Mouse (Mus musculus) hindbrain, embryonic 15.5 days (tissue): ENCODE measurements around the gene Cfb. TPM values are rescaled to one million over a fixed set of nuclear protein-coding genes. Genes with fewer than 3 reads are reported as not detected.
"Not testable (repeated sequence)": the region's sequence is repeated elsewhere in the genome, so short reads cannot be mapped to it uniquely, and the experiment has no call there.

ENCODE experiments used
- ATAC-seq: fragments of 200-750 bp; cut with Nextera tagmentation; 2 replicates; pipeline ENCODE4 v1.8.0; 2017; ENCODE audit warnings: low read depth, moderate number of reproducible peaks, moderate TSS enrichment; ENCODE audit not compliant: low FRiP score
- H3K27ac ChIP-seq: fragments of 300-500 bp; sonication (generic); replicated peaks from 2 replicates; pipeline ENCODE4 v1.5.1; 2015; ENCODE audit warnings: mild to moderate bottlenecking, inconsistent platforms
- H3K27me3 ChIP-seq: fragments of 300-500 bp; sonication (generic); 2 replicates; pipeline ENCODE4 v1.6.1; 2015; ENCODE audit warnings: control low read depth, inconsistent platforms
- H3K36me3 ChIP-seq: fragments of 300-500 bp; sonication (generic); 2 replicates; pipeline ENCODE4 v1.6.1; 2015; ENCODE audit warnings: control low read depth, inconsistent platforms
- H3K4me1 ChIP-seq: fragments of 300-500 bp; sonication (generic); replicated peaks from 2 replicates; pipeline ENCODE4 v1.6.1; 2015; ENCODE audit warnings: control low read depth, inconsistent platforms
- H3K4me2 ChIP-seq: fragments of 300-500 bp; sonication (generic); 2 replicates; pipeline ENCODE4 v1.6.1; 2015; ENCODE audit warnings: moderate library complexity, mild to moderate bottlenecking, inconsistent platforms
- H3K4me3 ChIP-seq: fragments of 300-500 bp; sonication (generic); 2 replicates; pipeline ENCODE4 v1.5.1; 2015; ENCODE audit warnings: mild to moderate bottlenecking, inconsistent platforms
- H3K9ac ChIP-seq: fragments of 300-500 bp; sonication (generic); 2 replicates; pipeline ENCODE4 v1.6.1; 2015; ENCODE audit warnings: inconsistent platforms
- H3K9me3 ChIP-seq: fragments of 300-500 bp; sonication (generic); 2 replicates; pipeline ENCODE4 v1.6.1; 2016; ENCODE audit warnings: control low read depth, inconsistent platforms
- WGBS: fragments of 180-500 bp; shearing (Covaris S2); methylation state at CpG from one replicate; pipeline ENCODE4 v1.1.7; 2015; 5-methylcytosine and 5-hydroxymethylcytosine counted together
- polyA plus RNA-seq: library from polyadenylated mRNA; unstranded; fragments of >200 nt; fragmentation: Nextera tagmentation; extraction: Ambion mirVana; gene quantifications from 2 replicates; pipeline ENCODE4 v1.2.1, GENCODE M21; 2015

Gene Cfb
- polyA plus RNA-seq, 1 experiment from 2014 or later: 2.5 TPM

GRCm38 (mm10) chr17:34849722-34850516 is 12.4 kb downstream of the Cfb start, which contains the start of the genes Skiv2l and Nelfe:
Gene Skiv2l, minus strand, starts transcription at chr17:34850210.
Gene Nelfe, plus strand, starts transcription at chr17:34850391.
- Histone ChIP-seq H3K27ac (peak within 1 kb of the TSS; percentile 73), H3K4me2 (peak within 1 kb of the TSS; percentile 90), H3K4me1 (peaks cover 25% of the 10 kb centered on the region), H3K4me3 (peak within 1 kb of the TSS; percentile 74), H3K36me3 (peaks cover 57% of the 10 kb centered on the region), H3K9me3 (no peaks in the 10 kb centered on the region), H3K27me3 (no peaks in the 10 kb centered on the region), H3K9ac (peak within 1 kb of the TSS; percentile 90)
- ATAC-seq: peak; percentile 97
- WGBS: under 1% methylated on average over 65 of the region's 65 CpGs

GRCm38 (mm10) chr17:34847615-34848014 is 14.7 kb downstream of the Cfb start:
- Histone ChIP-seq H3K4me1 (peaks cover 25% of the 10 kb centered on the region), H3K9me3 (no peaks in the 10 kb centered on the region), H3K36me3 (peaks cover 54% of the 10 kb centered on the region), H3K27ac (no peak overlapping the region), H3K4me2 (no peak overlapping the region), H3K9ac (no peak overlapping the region), H3K4me3 (no peak overlapping the region), H3K27me3 (no peaks in the 10 kb centered on the region)
- WGBS: 96% methylated on average over 7 of the region's 7 CpGs
- ATAC-seq: no peak

DNA sequence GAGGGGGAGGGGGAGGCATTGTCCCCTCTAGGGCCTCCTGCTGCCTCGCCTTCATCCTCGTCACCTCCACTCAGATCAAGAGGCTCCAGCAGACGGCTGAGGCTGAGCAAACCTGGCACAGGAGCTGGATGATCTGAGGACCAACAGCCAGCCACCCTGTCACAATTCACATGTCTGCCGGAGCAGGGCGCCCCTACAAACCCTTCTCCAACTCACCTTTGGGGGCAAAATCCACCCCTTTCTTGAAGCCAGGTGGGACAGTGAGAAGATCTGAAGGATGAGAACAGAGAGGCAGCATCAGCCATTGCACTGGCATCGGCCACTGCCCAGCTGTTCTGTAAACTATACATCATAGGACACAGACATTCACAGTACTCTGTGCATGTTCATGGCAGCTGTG is 15.1 kb downstream of the Cfb start:
- 91% methylated on average over 6 of the region's 6 CpGs for WGBS
- no peak overlapping the region for H3K27ac ChIP-seq
- ATAC-seq: no peak
- peaks cover 53% of the 10 kb centered on the region for H3K36me3 ChIP-seq
- H3K9me3 ChIP-seq: no peaks in the 10 kb centered on the region
- no peaks in the 10 kb centered on the region for H3K27me3 ChIP-seq
- H3K9ac ChIP-seq: no peak overlapping the region
- no peak overlapping the region for H3K4me2 ChIP-seq
- peaks cover 24% of the 10 kb centered on the region for H3K4me1 ChIP-seq
- H3K4me3 ChIP-seq: no peak overlapping the region

DNA sequence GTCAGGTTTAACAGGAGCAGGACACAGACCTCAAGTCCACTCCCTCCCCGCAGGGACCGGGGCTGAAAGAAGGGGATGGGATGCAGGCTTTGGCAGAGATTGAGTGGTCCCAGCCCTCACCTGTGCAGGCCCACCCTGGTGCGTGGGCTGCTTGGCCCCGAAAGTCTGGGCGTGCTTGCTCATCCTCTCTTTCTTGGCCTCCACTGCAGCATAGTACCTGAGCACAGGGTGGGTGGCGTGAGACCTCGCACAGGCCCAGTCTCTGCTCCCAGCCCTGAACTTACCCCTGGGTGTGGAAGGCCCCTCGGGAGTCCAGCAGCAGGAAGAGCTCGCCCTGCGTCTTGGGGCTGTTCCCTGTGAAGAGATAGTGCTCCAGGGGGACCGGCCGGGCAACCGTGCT is 17.4 kb downstream of the Cfb start:
- H3K4me1 ChIP-seq: peaks cover 8% of the 10 kb centered on the region
- H3K9me3 ChIP-seq: no peaks in the 10 kb centered on the region

DNA sequence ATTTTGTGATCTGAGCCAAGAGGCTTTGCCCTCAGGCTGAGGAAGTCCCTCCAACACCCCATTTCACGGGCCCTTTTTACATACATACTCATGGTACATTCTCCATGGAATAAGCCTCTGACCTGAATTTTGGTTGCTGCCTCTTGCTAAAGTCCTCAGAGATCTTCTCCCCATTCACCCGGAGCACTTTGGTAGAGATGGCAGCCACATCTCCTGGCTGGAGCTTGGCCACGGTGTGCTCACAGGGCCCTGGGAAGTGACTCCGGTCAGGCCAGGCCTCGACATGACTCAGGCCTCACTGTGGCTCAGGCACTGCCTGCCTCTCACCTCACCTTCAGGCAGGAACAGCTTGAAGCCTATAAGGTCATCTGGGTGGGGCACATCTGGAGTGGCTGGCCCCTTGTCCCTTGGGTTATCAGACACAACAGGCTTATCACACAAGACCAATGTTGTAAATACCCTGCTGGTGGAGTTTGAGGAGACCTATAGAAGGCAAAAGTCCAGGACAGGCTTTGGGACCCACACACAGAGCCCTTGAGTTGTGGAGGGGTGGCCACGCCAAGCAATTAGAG is 21.5 kb downstream of the Cfb start:
- H3K4me3 ChIP-seq: no peak overlapping the region
- H3K9ac ChIP-seq: no peak overlapping the region
- no peak for ATAC-seq
- H3K27ac ChIP-seq: no peak overlapping the region
- H3K9me3 ChIP-seq: no peaks in the 10 kb centered on the region
- 87% methylated on average over 6 of the region's 6 CpGs for WGBS
- H3K36me3 ChIP-seq: peaks cover 63% of the 10 kb centered on the region
- H3K4me1 ChIP-seq: peaks cover 21% of the 10 kb centered on the region
- H3K27me3 ChIP-seq: no peaks in the 10 kb centered on the region
- H3K4me2 ChIP-seq: no peak overlapping the region

More for the DNA sequence above, 17.4 kb downstream of the Cfb start:
- 94% methylated on average over 13 of the region's 13 CpGs for WGBS
- Histone ChIP-seq H3K9ac (no peak overlapping the region), H3K27me3 (no peaks in the 10 kb centered on the region), H3K4me2 (no peak overlapping the region), H3K27ac (no peak overlapping the region), H3K4me3 (no peak overlapping the region), H3K36me3 (peaks cover 73% of the 10 kb centered on the region)
- no peak for ATAC-seq

- Histone ChIP-seq H3K4me3 (no peak overlapping the region), H3K9ac (no peak overlapping the region), H3K27me3 (no peaks in the 10 kb centered on the region), H3K4me1 (peaks cover 31% of the 10 kb centered on the region), H3K36me3 (peaks cover 52% of the 10 kb centered on the region), H3K27ac (no peak overlapping the region), H3K4me2 (no peak overlapping the region), H3K9me3 (no peaks in the 10 kb centered on the region)
- WGBS: 92% methylated on average over 7 of the region's 7 CpGs
- no peak for ATAC-seq
These were observed 23.5 kb downstream of the Cfb start for GRCm38 (mm10) chr17:34838785-34839184.

DNA sequence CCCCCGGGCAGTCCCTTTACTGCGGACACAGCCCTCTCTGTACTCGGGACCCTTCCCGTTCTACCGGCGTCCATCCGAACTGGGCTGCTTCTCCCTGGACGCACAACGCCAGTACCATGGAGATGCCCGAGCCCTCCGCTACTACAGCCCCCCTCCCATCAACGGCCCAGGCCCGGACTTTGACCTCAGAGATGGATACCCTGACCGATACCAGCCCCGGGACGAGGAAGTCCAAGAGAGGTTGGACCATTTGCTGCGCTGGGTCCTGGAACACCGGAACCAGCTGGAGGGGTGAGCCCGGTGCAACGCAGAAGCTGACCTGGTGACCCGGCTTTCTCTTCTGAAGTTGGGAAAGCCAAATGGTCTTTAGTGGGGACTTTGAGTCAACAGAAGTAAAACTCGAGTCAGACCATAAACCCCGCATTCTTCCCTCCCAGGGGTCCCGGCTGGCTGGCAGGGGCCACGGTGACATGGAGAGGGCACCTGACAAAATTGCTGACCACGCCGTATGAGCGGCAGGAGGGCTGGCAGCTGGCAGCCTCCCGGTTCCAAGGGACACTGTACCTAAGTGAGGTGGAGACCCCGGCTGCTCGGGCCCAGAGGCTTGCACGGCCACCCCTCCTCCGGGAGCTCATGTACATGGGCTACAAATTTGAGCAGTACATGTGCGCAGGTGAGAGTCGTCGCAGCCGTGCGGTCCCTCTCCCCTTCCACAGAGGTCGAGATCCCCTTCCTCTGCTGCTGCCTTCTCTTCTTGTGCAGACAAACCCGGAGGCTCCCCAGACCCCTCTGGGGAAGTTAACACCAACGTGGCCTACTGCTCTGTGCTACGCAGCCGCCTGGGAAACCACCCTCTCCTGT is 24.6 kb downstream of the Cfb start:
- Histone ChIP-seq H3K9ac (peak overlapping the region; percentile 68), H3K36me3 (peaks cover 47% of the 10 kb centered on the region), H3K27me3 (no peaks in the 10 kb centered on the region), H3K9me3 (no peaks in the 10 kb centered on the region), H3K27ac (peak overlapping the region; percentile 81), H3K4me3 (peak overlapping the region; percentile 80), H3K4me1 (peaks cover 31% of the 10 kb centered on the region), H3K4me2 (peak overlapping the region; percentile 98)
- WGBS: 39% methylated on average over 43 of the region's 43 CpGs
- ATAC-seq: peak; percentile 7

DNA sequence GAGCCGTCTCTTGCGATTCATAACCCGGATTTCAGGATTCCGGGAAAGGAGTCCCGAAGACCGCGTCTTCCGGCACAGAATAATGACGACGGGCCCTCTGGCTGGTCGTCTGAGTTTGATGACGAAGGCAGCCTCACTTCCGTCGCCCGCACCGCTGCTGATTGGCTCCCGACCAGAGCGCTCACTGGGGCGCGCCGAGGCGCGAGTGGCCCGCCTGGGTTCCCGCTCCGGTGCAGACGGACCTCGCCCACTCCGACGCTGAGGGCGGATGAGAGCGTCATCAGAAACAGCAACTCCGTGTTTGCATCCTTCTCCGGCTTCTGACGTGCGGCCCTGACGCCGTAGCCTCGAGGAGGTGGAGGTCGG is 25.5 kb downstream of the Cfb start, which contains the start of the genes Stk19 and Dxo:
Gene Stk19 (minus strand): TSS at position 90 of the 366 bp plus-strand sequence.
Gene Dxo (plus strand): TSS at position 164 of the 366 bp plus-strand sequence.
- Histone ChIP-seq H3K9me3 (no peaks in the 10 kb centered on the region), H3K4me1 (peaks cover 31% of the 10 kb centered on the region), H3K4me3 (peak within 1 kb of the TSS; percentile 80), H3K27me3 (no peaks in the 10 kb centered on the region), H3K9ac (peak within 1 kb of the TSS; percentile 68), H3K27ac (peak within 1 kb of the TSS; percentile 81), H3K4me2 (peak within 1 kb of the TSS; percentile 98), H3K36me3 (peaks cover 45% of the 10 kb centered on the region)
- peak; percentile 92 for ATAC-seq
- under 1% methylated on average over 40 of the region's 40 CpGs for WGBS

DNA sequence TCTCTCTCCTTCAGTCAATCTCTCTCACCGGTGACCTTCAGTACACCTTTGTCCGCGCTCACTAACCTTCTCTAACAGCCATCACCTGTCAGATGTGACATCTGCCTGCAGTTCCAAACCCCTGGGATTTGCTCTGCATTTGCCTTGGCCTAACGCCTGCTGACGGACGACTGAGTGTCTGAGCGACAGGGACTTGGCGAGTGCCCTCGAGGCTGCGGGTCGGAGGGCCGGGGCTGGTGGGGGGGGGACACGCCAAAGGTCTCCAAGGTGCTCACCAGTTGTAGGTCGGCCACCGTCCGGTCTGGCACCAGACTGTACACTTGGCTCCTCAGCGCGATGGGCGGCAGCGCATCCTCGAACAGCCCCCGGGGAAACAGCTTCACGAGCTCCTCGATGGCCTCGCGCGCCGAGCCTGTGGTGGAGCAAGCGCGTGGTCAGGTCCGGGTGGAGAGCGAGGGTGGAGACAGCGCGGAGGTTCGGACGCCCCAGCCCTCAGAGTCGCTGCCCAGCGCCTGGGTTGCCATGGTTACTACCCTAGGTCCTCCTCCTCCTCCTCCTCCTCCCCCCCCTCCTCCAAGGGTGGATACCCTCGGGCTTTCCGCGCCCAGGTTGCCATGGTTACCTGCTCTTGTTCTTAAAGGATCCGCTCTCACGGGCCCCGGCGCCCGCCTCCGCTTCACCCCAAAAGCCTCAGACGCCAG is 26.0 kb downstream of the Cfb start:
- WGBS: 3% methylated on average over 43 of the region's 48 CpGs
- Histone ChIP-seq H3K4me3 (peak overlapping the region; percentile 80), H3K9ac (peak overlapping the region; percentile 68), H3K4me1 (peaks cover 31% of the 10 kb centered on the region), H3K27ac (peak overlapping the region; percentile 81), H3K36me3 (peaks cover 41% of the 10 kb centered on the region), H3K27me3 (no peaks in the 10 kb centered on the region), H3K4me2 (peak overlapping the region; percentile 98), H3K9me3 (no peaks in the 10 kb centered on the region)
- ATAC-seq: peak; percentile 86

GRCm38 (mm10) chr17:34830776-34831175 is 31.5 kb downstream of the Cfb start:
- not testable (repeated sequence) for H3K27me3 ChIP-seq, ATAC-seq, H3K9ac ChIP-seq, H3K4me3 ChIP-seq, H3K4me2 ChIP-seq, H3K9me3 ChIP-seq, H3K27ac ChIP-seq
- peaks cover 58% of the 10 kb centered on the region for H3K36me3 ChIP-seq
- H3K4me1 ChIP-seq: peaks cover 10% of the 10 kb centered on the region
- 97% methylated on average over 1 of the region's 1 CpGs for WGBS

- Histone ChIP-seq H3K36me3 (no peaks in the 10 kb centered on the region), H3K4me3 (no peak overlapping the region), H3K9me3 (no peaks in the 10 kb centered on the region), H3K27me3 (no peaks in the 10 kb centered on the region), H3K4me2 (no peak overlapping the region), H3K9ac (no peak overlapping the region), H3K27ac (no peak overlapping the region), H3K4me1 (no peaks in the 10 kb centered on the region)
- WGBS: 82% methylated on average over 7 of the region's 7 CpGs
- no peak for ATAC-seq
These were observed 47.4 kb downstream of the Cfb start for GRCm38 (mm10) chr17:34814818-34815370.
